10 mouse cellular contexts compared by ENCODE assay signal in genomic region chr15:83740676-83741422, GRCm38 (mm10). TPM values are rescaled to one million over a fixed set of nuclear protein-coding genes. Genes with fewer than 3 reads are reported as not detected.
DNase-seq lines count a peak whose midpoint lies in the region; ATAC-seq and TF ChIP-seq lines count a peak whose summit lies in the region.
"Had no signal": no experiment of that assay in that cellular context is flagged by ENCODE, and none has a peak within 500 bp of the region (broad histone marks: within the 10 kb centered on the region; RNA-seq: fewer than 3 reads in every experiment).

No protein-coding gene starts in this region.

- ATAC-seq in embryonic facial prominence, embryonic 13.5 days (ENCODE audit: insufficient number of reproducible peaks, insufficient read depth, low FRiP score, low TSS enrichment, low read depth) = no peak
- no peak for ATAC-seq in liver, postnatal 0 days

- no peak overlapping the region for H3K4me3 ChIP-seq in kidney, adult 2 months (ENCODE audit: insufficient read depth, low read depth, low read length)
- H3K4me3 ChIP-seq in embryonic facial prominence, embryonic 13.5 days = no peak overlapping the region
- H3K4me3 ChIP-seq in liver, postnatal 0 days (ENCODE audit: low read depth, low read length) = no peak overlapping the region

- 16% methylated on average over 21 of the region's 21 CpGs for WGBS in kidney, adult 2 months
- 10% methylated on average over 21 of the region's 21 CpGs for WGBS in embryonic facial prominence, embryonic 13.5 days
- 47% methylated on average over 21 of the region's 21 CpGs for WGBS in liver, postnatal 0 days (ENCODE audit: insufficient replicate concordance)

- H3K9me3 ChIP-seq in embryonic facial prominence, embryonic 13.5 days = no peaks in the 10 kb centered on the region
- H3K9me3 ChIP-seq in liver, postnatal 0 days (ENCODE audit: low read length) = no peaks in the 10 kb centered on the region

- H3K9ac ChIP-seq in embryonic facial prominence, embryonic 13.5 days = peak overlapping the region; percentile 36; the same call in 1 of the 2 replicates
- no peak overlapping the region for H3K9ac ChIP-seq in liver, postnatal 0 days (replicated peaks)

- no peaks in the 10 kb centered on the region for H3K27me3 ChIP-seq in kidney, adult 2 months (replicated peaks; ENCODE audit: control insufficient read depth, insufficient read depth, low read length)
- no peaks in the 10 kb centered on the region for H3K27me3 ChIP-seq in embryonic facial prominence, embryonic 13.5 days
- no peaks in the 10 kb centered on the region for H3K27me3 ChIP-seq in liver, postnatal 0 days (ENCODE audit: insufficient read depth, low read length)

- no peaks in the 10 kb centered on the region for H3K36me3 ChIP-seq in kidney, adult 2 months (ENCODE audit: control insufficient read depth, insufficient read depth, low read length)
- H3K36me3 ChIP-seq in embryonic facial prominence, embryonic 13.5 days = no peaks in the 10 kb centered on the region
- no peaks in the 10 kb centered on the region for H3K36me3 ChIP-seq in liver, postnatal 0 days (replicated peaks; ENCODE audit: insufficient read depth, low read length)

- no peak for TF ChIP-seq POLR2A in kidney, adult 2 months (IDR thresholded peaks at IDR 0.05; ENCODE audit: low read depth, low read length)

- H3K27ac ChIP-seq in kidney, adult 2 months (ENCODE audit: insufficient read depth, low read depth, low read length) = no peak overlapping the region
- H3K27ac ChIP-seq in embryonic facial prominence, embryonic 13.5 days = peak overlapping the region; percentile 90
- H3K27ac ChIP-seq in liver, postnatal 0 days (ENCODE audit: low read depth) = no peak overlapping the region
- H3K27ac ChIP-seq: macrophage had no signal

- H3K4me1 ChIP-seq in kidney, adult 2 months (ENCODE audit: control insufficient read depth, insufficient read depth, low read length) = no peaks in the 10 kb centered on the region
- peaks cover 32% of the 10 kb centered on the region for H3K4me1 ChIP-seq in embryonic facial prominence, embryonic 13.5 days
- H3K4me1 ChIP-seq in liver, postnatal 0 days (ENCODE audit: insufficient read depth) = no peaks in the 10 kb centered on the region

- peak; percentile 59 for DNase-seq in kidney, adult 2 months
- no peak for DNase-seq in kidney, adult 18-20 months
- peak; percentile 50 to 52 for DNase-seq in kidney, postnatal 25 days
- peak; percentile 46 to 67 for DNase-seq in right cerebral cortex, adult 2 months (ENCODE audit: low spot score in 2 of 2)
- no peak for DNase-seq in liver, postnatal 0 days
- DNase-seq in urinary bladder, adult 2 months (ENCODE audit: low spot score) = no peak
- no peak for DNase-seq in thymus, postnatal 14 days

- no peak for TF ChIP-seq CTCF in kidney, adult 2 months (conservative IDR thresholded peaks at IDR 0.05; ENCODE audit: insufficient read depth, insufficient read length, low read depth, low read length)
- TF ChIP-seq CTCF in liver, postnatal 0 days (IDR thresholded peaks at IDR 0.05; ENCODE audit: low read depth) = no peak

- no peak for TF ChIP-seq EP300 in liver, postnatal 0 days (IDR thresholded peaks at IDR 0.05; ENCODE audit: low read depth)

- H3K4me2 ChIP-seq in embryonic facial prominence, embryonic 13.5 days = peak overlapping the region; percentile 34
- no peak overlapping the region for H3K4me2 ChIP-seq in liver, postnatal 0 days (ENCODE audit: low read depth, low read length)

RNA-seq across cellular contexts. Expression of gene Scube1, which starts 16.0 kb away (rescaled TPM):
- 3.5 TPM in 2 replicates for polyA plus RNA-seq in kidney, adult 2 months (2012; rRNA removed)
- 22.9 and 24.1 TPM in 2 replicates for polyA plus RNA-seq in embryonic facial prominence, embryonic 13.5 days (2015; fragmentation: Nextera tagmentation; extraction: Ambion mirVana)
- polyA plus RNA-seq in liver, postnatal 0 days (2015; fragmentation: Nextera tagmentation; extraction: Ambion mirVana) = 0.25 and 0.41 TPM in 2 replicates
- 9.4 and 18.5 TPM in 2 replicates for polyA plus RNA-seq in urinary bladder, adult 2 months (2012; rRNA removed)
- polyA plus RNA-seq: macrophage had no signal

RNA-seq across cellular contexts. Expression of gene Mpped1, which starts 38.4 kb away (rescaled TPM):
- not detected in 2 replicates for polyA plus RNA-seq in kidney, adult 2 months (2012; rRNA removed)
- polyA plus RNA-seq in embryonic facial prominence, embryonic 13.5 days (2015; fragmentation: Nextera tagmentation; extraction: Ambion mirVana) = 12.1 and 12.8 TPM in 2 replicates
- polyA plus RNA-seq in liver, postnatal 0 days (2015; fragmentation: Nextera tagmentation; extraction: Ambion mirVana) = not detected in 2 replicates
- 0.03 TPM in 1 of 2 replicates, not detected in the other for polyA plus RNA-seq in urinary bladder, adult 2 months (2012; rRNA removed)
- polyA plus RNA-seq: heart, embryonic 14.5 days; macrophage had no signal

Comparison
In these comparisons a context has a peak if more than half of its experiments do, and no peak if none do; other contexts are left out.
1. DNase-seq: peak in kidney, adult 2 months (single experiment), kidney, postnatal 25 days (2 of 2) and right cerebral cortex, adult 2 months (2 of 2); none in kidney, adult 18-20 months (single experiment), liver, postnatal 0 days (single experiment), urinary bladder, adult 2 months (single experiment) and thymus, postnatal 14 days (single experiment).
2. RNA of gene Mpped1, which starts 38.4 kb away (polyA plus RNA-seq): 12.1 to 12.8 TPM in embryonic facial prominence, embryonic 13.5 days; not detected in liver, postnatal 0 days, not detected in kidney, adult 2 months and 0.03 TPM in urinary bladder, adult 2 months; every median in the first group is over 10 times any median in the second.